Mouse (Mus musculus): ENCODE data around the gene Adipor2.
A peak's percentile ranks its signal among the peaks of the same experiment; 100 is the strongest.

Adipor2 gene

GRCm38 (mm10) chr6:119419412-119419811, 1.9 kb upstream of the Adipor2 start:
- no peak for DNase-seq

GRCm38 (mm10) chr6:119418392-119419251, 1.1 kb upstream of the Adipor2 start:
- DNase-seq = peak in 1 of 2 experiments; percentile 69

- no peak for DNase-seq
Observed at GRCm38 (mm10) chr6:119417821-119418220, 317 bp upstream of the Adipor2 start.

GRCm38 (mm10) chr6:119416643-119417042, 861 bp downstream of the Adipor2 start:
- DNase-seq = no peak

- DNase-seq = no peak
Observed at GRCm38 (mm10) chr6:119414262-119415043, 3.1 kb downstream of the Adipor2 start.

- DNase-seq = no peak
Observed at GRCm38 (mm10) chr6:119412588-119412987, 4.9 kb downstream of the Adipor2 start.

GRCm38 (mm10) chr6:119411511-119411910, 6.0 kb downstream of the Adipor2 start:
- no peak for DNase-seq

- no peak for DNase-seq
Observed at GRCm38 (mm10) chr6:119409766-119410165, 7.7 kb downstream of the Adipor2 start.

- DNase-seq = no peak
Observed at GRCm38 (mm10) chr6:119408582-119408981, 8.9 kb downstream of the Adipor2 start.

- no peak for DNase-seq
Observed at GRCm38 (mm10) chr6:119407818-119408217, 9.7 kb downstream of the Adipor2 start.

- DNase-seq = no peak
Observed at GRCm38 (mm10) chr6:119406528-119406927, 11.0 kb downstream of the Adipor2 start.

GRCm38 (mm10) chr6:119405310-119405709, 12.2 kb downstream of the Adipor2 start:
- DNase-seq = no peak

GRCm38 (mm10) chr6:119404854-119405253, 12.7 kb downstream of the Adipor2 start:
- no peak for DNase-seq

GRCm38 (mm10) chr6:119402976-119403375, 14.5 kb downstream of the Adipor2 start:
- DNase-seq = no peak

GRCm38 (mm10) chr6:119401545-119402304, 15.8 kb downstream of the Adipor2 start:
- DNase-seq = no peak

GRCm38 (mm10) chr6:119400649-119401048, 16.9 kb downstream of the Adipor2 start:
- DNase-seq = no peak

- no peak for DNase-seq
Observed at GRCm38 (mm10) chr6:119399371-119399770, 18.1 kb downstream of the Adipor2 start.

- peak; percentile 58 to 83 for DNase-seq
Observed at GRCm38 (mm10) chr6:119396309-119396634, 21.2 kb downstream of the Adipor2 start.

GRCm38 (mm10) chr6:119395421-119396308, 21.8 kb downstream of the Adipor2 start:
- DNase-seq = no peak

- DNase-seq = no peak
Observed at GRCm38 (mm10) chr6:119392836-119393235, 24.7 kb downstream of the Adipor2 start.

- no peak for DNase-seq
Observed at GRCm38 (mm10) chr6:119390728-119391127, 26.8 kb downstream of the Adipor2 start.

GRCm38 (mm10) chr6:119389089-119389488, 28.4 kb downstream of the Adipor2 start:
- no peak for DNase-seq
